ENCODE assay signal across 13 mouse cellular contexts in the genomic region with DNA sequence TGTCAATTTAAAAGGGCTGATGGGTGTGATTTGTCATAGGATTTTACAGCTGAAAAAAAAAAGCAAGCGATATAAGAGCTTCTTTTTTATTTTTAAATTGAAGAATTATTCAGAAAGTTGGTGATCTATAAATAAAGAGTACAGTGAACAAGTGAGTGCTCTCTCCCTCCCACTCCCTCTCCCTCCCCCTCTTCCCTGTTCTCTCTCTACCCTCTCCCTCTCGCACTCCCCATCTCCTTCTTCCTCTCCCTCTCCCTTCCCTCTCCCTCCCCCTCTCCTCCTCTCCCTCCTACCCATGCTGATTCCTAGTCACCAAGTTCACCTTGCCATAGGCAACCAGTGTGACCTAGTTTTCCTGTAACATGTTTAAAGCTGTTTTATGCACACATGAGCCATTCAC.
DNase-seq lines count a peak whose midpoint lies in the region.
"Had no signal": no experiment of that assay in that cellular context is flagged by ENCODE, and none has a peak within 500 bp of the region (broad histone marks: within the 10 kb centered on the region; RNA-seq: fewer than 3 reads in every experiment).

No protein-coding gene starts in this region.

- peak; percentile 5 to 37 for DNase-seq in frontal cortex, adult 2 months (ENCODE audit: extremely low spot score in 1 of 2, low spot score in 1 of 2)
- no peak for DNase-seq in frontal cortex, postnatal 10 days (ENCODE audit: low spot score in 2 of 2)
- peak; percentile 7 to 13 for DNase-seq in kidney, postnatal 36 days
- no peak for DNase-seq in kidney, adult 18-20 months
- peak; percentile 24 to 25 for DNase-seq in right cerebral cortex, adult 2 months (ENCODE audit: low spot score in 2 of 2)
- no peak for DNase-seq in right cerebral cortex, postnatal 25 days
- DNase-seq in telencephalon, adult 2 months (ENCODE audit: low read depth, low spot score), result peak; percentile 49
- DNase-seq in retina, postnatal 1 day, result no peak
- DNase-seq: cerebellum, adult 11-12 months; cerebellum, adult 9-10 months; cerebellum, postnatal 25 days; gastrocnemius, adult 2 months; gastrocnemius, postnatal 25 days had no signal

Comparison
In these comparisons a context has a peak if more than half of its experiments do, and no peak if none do; other contexts are left out.
1. DNase-seq: peak in frontal cortex, adult 2 months (2 of 2), kidney, postnatal 36 days (2 of 2), right cerebral cortex, adult 2 months (2 of 2) and telencephalon, adult 2 months (single experiment); none in frontal cortex, postnatal 10 days (0 of 2), kidney, adult 18-20 months (single experiment), right cerebral cortex, postnatal 25 days (single experiment) and retina, postnatal 1 day (single experiment).